Comparison of ENCODE assay signal across 24 mouse cellular contexts in genomic region chr16:92838709-92839108, GRCm38 (mm10). TPM values are rescaled to one million over a fixed set of nuclear protein-coding genes. Genes with fewer than 3 reads are reported as not detected.
DNase-seq lines count a peak whose midpoint lies in the region; ATAC-seq and TF ChIP-seq lines count a peak whose summit lies in the region.
"Had no signal": no experiment of that assay in that cellular context is flagged by ENCODE, and none has a peak within 500 bp of the region (broad histone marks: within the 10 kb centered on the region; RNA-seq: fewer than 3 reads in every experiment).

No protein-coding gene starts in this region.

- in situ Hi-C loops in CH12.LX (cut with MboI; ENCODE audit: low pct_ligation_motif_present, low pct_unique_long_range_greater_than_20kb, low sequenced_read_pairs) (loop anchor here (25.0 kb wide), 1 partner anchor 299 kb away; no protein-coding TSS in a partner anchor), ES-E14 (cut with MboI; ENCODE audit: low sequenced_read_pairs in 2 of 2, unreplicated experiment in 2 of 2) (no loop called here)

- H3K27ac ChIP-seq in midbrain, embryonic 11.5 days (ENCODE audit: low read depth, low read length) = no peak overlapping the region
- H3K27ac ChIP-seq in midbrain, embryonic 15.5 days = no peak overlapping the region
- no peak overlapping the region for H3K27ac ChIP-seq in CH12.LX (ENCODE audit: insufficient read depth, low read depth)
- H3K27ac ChIP-seq in ES-E14 (ENCODE audit: insufficient read depth, low read depth, low read length, poor library complexity, severe bottlenecking) = no peak overlapping the region
- no peak overlapping the region for H3K27ac ChIP-seq in MEL (ENCODE audit: control insufficient read depth, low read depth, low read length)

- TF ChIP-seq POLR2A in CH12.LX (IDR thresholded peaks at IDR 0.05; ENCODE audit: low read depth, low read length) = no peak
- TF ChIP-seq POLR2A in MEL (IDR thresholded peaks at IDR 0.05; ENCODE audit: control insufficient read depth in 1 of 2, insufficient read depth in 1 of 2, low read depth in 1 of 2, low read length in 2 of 2, poor library complexity in 1 of 2) = no peak

- H3K4me1 ChIP-seq in midbrain, embryonic 11.5 days (ENCODE audit: control insufficient read depth, insufficient read depth, low read length) = no peaks in the 10 kb centered on the region
- H3K4me1 ChIP-seq in midbrain, embryonic 15.5 days = no peaks in the 10 kb centered on the region
- H3K4me1 ChIP-seq in CH12.LX (ENCODE audit: control insufficient read depth in 1 of 2, insufficient read depth in 2 of 2) (0 out of 4 replicates have a peak, but pooled peaks cover 0 to 3% of the 10 kb centered on the region in 2 experiments), ES-E14 (ENCODE audit: control insufficient read depth in 2 of 2, insufficient read depth in 2 of 2, low read length in 2 of 2, poor library complexity in 1 of 2) (no peaks in the 10 kb centered on the region), MEL (ENCODE audit: control insufficient read depth in 1 of 2, insufficient read depth in 2 of 2, low read length in 2 of 2) (no peaks in the 10 kb centered on the region)

- H3K36me3 ChIP-seq in midbrain, embryonic 11.5 days (ENCODE audit: control insufficient read depth, insufficient read depth, low read length) = no peaks in the 10 kb centered on the region
- no peaks in the 10 kb centered on the region for H3K36me3 ChIP-seq in midbrain, embryonic 15.5 days (replicated peaks)
- H3K36me3 ChIP-seq in CH12.LX (replicated peaks in 1 of 2; ENCODE audit: control insufficient read depth in 1 of 2, insufficient read depth in 1 of 2, low read length in 1 of 2) = no peaks in the 10 kb centered on the region
- no peaks in the 10 kb centered on the region for H3K36me3 ChIP-seq in ES-E14 (ENCODE audit: control insufficient read depth, insufficient read depth, low read length, poor library complexity, severe bottlenecking)
- H3K36me3 ChIP-seq in MEL (ENCODE audit: control insufficient read depth in 1 of 2, insufficient read depth in 2 of 2, low read length in 2 of 2) = no peaks in the 10 kb centered on the region
- H3K36me3 ChIP-seq: G1E had no signal

- ATAC-seq in midbrain, embryonic 11.5 days (ENCODE audit: low FRiP score) = no peak
- no peak for ATAC-seq in midbrain, embryonic 15.5 days (replicated peaks)
- ATAC-seq: activated CD4-positive, CD25-positive, alpha-beta regulatory T cell, adult 4 months; CD4-positive, CD25-positive, alpha-beta regulatory T cell, adult 4 months; Patski had no signal

- H3K9me3 ChIP-seq in midbrain, embryonic 11.5 days (ENCODE audit: control insufficient read depth, low read length) = no peaks in the 10 kb centered on the region
- H3K9me3 ChIP-seq in midbrain, embryonic 15.5 days = no peaks in the 10 kb centered on the region
- H3K9me3 ChIP-seq in CH12.LX (replicated peaks; ENCODE audit: low read length) (no peaks in the 10 kb centered on the region), ES-E14 (ENCODE audit: control insufficient read depth, insufficient read depth, low read depth, low read length) (no peaks in the 10 kb centered on the region), MEL (replicated peaks; ENCODE audit: insufficient read depth, low read length) (no peaks in the 10 kb centered on the region)
- H3K9me3 ChIP-seq: G1E had no signal

- no peaks in the 10 kb centered on the region for H3K79me2 ChIP-seq in CH12.LX (replicated peaks; ENCODE audit: control insufficient read depth, extremely low read depth, insufficient read depth, poor library complexity, severe bottlenecking)
- H3K79me2 ChIP-seq in MEL (ENCODE audit: control insufficient read depth, insufficient read depth, low read length, poor library complexity) = no peaks in the 10 kb centered on the region

- DNase-seq in midbrain, embryonic 11.5 days (ENCODE audit: low spot score, missing footprints) = peak; percentile 12
- DNase-seq in CH12.LX (ENCODE audit: extremely low read depth) (no peak), ES-E14 (ENCODE audit: low read depth, low spot score) (no peak), MEL (ENCODE audit: low read depth, low spot score) (no peak)
- no peak for DNase-seq in natural killer cell, adult 2 months (ENCODE audit: low spot score in 2 of 2)
- no peak for DNase-seq in urinary bladder, postnatal 14 days (ENCODE audit: low spot score)
- DNase-seq in adrenal gland, postnatal 14 days = no peak
- DNase-seq: adrenal gland, adult 2 months; adrenal gland, adult 8-10 months; adrenal gland, postnatal 10 days; adrenal gland, postnatal 25 days; adrenal gland, postnatal 36 days; B cell, adult 2 months; cerebellum, adult 11 months; cerebellum, adult 11-12 months; cerebellum, adult 18-20 months; cerebellum, adult 2 months; cerebellum, adult 8-10 months; cerebellum, adult 9-10 months had no signal

- dilution Hi-C loops in CH12.LX (cut with MboI; ENCODE audit: extremely low pct_ligation_motif_present, extremely low pct_unique_long_range_greater_than_20kb, low sequenced_read_pairs) = no loop called here

- no peak overlapping the region for H3K9ac ChIP-seq in midbrain, embryonic 11.5 days (ENCODE audit: low read length)
- H3K9ac ChIP-seq in midbrain, embryonic 15.5 days = no peak overlapping the region
- H3K9ac ChIP-seq in CH12.LX (ENCODE audit: insufficient read depth, low read depth) (no peak overlapping the region), ES-E14 (ENCODE audit: insufficient read depth, low read depth, low read length, poor library complexity, severe bottlenecking) (no peak overlapping the region), MEL (ENCODE audit: control insufficient read depth, low read depth, low read length, poor library complexity, severe bottlenecking) (no peak overlapping the region)

- H3K4me2 ChIP-seq in midbrain, embryonic 11.5 days = no peak overlapping the region
- no peak overlapping the region for H3K4me2 ChIP-seq in midbrain, embryonic 15.5 days
- no peak overlapping the region for H3K4me2 ChIP-seq in CH12.LX (ENCODE audit: insufficient read depth, low read depth, poor library complexity, severe bottlenecking)

- no peaks in the 10 kb centered on the region for H3K27me3 ChIP-seq in midbrain, embryonic 11.5 days (ENCODE audit: control insufficient read depth, insufficient read depth, low read length)
- H3K27me3 ChIP-seq in midbrain, embryonic 15.5 days (replicated peaks) = no peaks in the 10 kb centered on the region
- no peaks in the 10 kb centered on the region for H3K27me3 ChIP-seq in CH12.LX (replicated peaks)
- no peaks in the 10 kb centered on the region for H3K27me3 ChIP-seq in MEL (ENCODE audit: control insufficient read depth in 1 of 2, insufficient read depth in 2 of 2, low read length in 2 of 2)
- H3K27me3 ChIP-seq: Patski had no signal

- no peak for TF ChIP-seq RAD21 in CH12.LX (IDR thresholded peaks at IDR 0.05; ENCODE audit: low read depth, low read length)
- no peak for TF ChIP-seq RAD21 in MEL (IDR thresholded peaks at IDR 0.05; ENCODE audit: low read depth, low read length)

- no peak overlapping the region for H3K4me3 ChIP-seq in midbrain, embryonic 11.5 days (ENCODE audit: low read depth, low read length)
- H3K4me3 ChIP-seq in midbrain, embryonic 15.5 days = no peak overlapping the region
- no peak overlapping the region for H3K4me3 ChIP-seq in CH12.LX (replicated peaks in 1 of 3; ENCODE audit: low read depth in 2 of 3, low read length in 2 of 3, poor library complexity in 1 of 3)
- no peak overlapping the region for H3K4me3 ChIP-seq in ES-E14 (ENCODE audit: insufficient read depth in 1 of 2, low read depth in 1 of 2, low read length in 2 of 2, poor library complexity in 1 of 2, severe bottlenecking in 1 of 2)
- no peak overlapping the region for H3K4me3 ChIP-seq in MEL (ENCODE audit: control insufficient read depth in 1 of 2, insufficient read depth in 1 of 2, low read depth in 2 of 2, low read length in 2 of 2)

- TF ChIP-seq CTCF in CH12.LX (conservative IDR thresholded peaks at IDR 0.05 in 1 of 2, IDR thresholded peaks at IDR 0.05 in 1 of 2; ENCODE audit: low read depth in 2 of 2, low read length in 2 of 2) (no peak), MEL (IDR thresholded peaks at IDR 0.05 in 2 of 3, conservative IDR thresholded peaks at IDR 0.05 in 1 of 3; ENCODE audit: control insufficient read depth in 1 of 3, insufficient read depth in 1 of 3, low read depth in 2 of 3, low read length in 3 of 3, poor library complexity in 1 of 3, severe bottlenecking in 1 of 3) (no peak)

- TF ChIP-seq EP300 in CH12.LX (IDR thresholded peaks at IDR 0.05; ENCODE audit: low read length) (no peak), MEL (IDR thresholded peaks at IDR 0.05; ENCODE audit: low read depth in 1 of 2, low read length in 2 of 2) (no peak)

TF ChIP-seq in CH12.LX, 34 proteins besides CTCF, POLR2A, EP300 and RAD21:
- TF ChIP-seq POLR2AphosphoS2 (IDR thresholded peaks at IDR 0.05; ENCODE audit: low read depth, low read length) (no peak), MAFK (IDR thresholded peaks at IDR 0.05; ENCODE audit: insufficient replicate concordance, low read length) (peak; percentile 86), ZNF384 (IDR thresholded peaks at IDR 0.05; ENCODE audit: low read depth, low read length) (no peak)

TF ChIP-seq in ES-E14, 5 proteins besides CTCF, POLR2A, EP300 and RAD21:
- peak; percentile 32; the same call in 1 of the 2 replicates for TF ChIP-seq MAFK (IDR thresholded peaks at IDR 0.05; ENCODE audit: insufficient read depth, low read depth, low read length)
- TF ChIP-seq CHD2 (IDR thresholded peaks at IDR 0.05; ENCODE audit: low read depth, low read length) = no peak
- TF ChIP-seq ZC3H11A (IDR thresholded peaks at IDR 0.05; ENCODE audit: borderline replicate concordance, low read depth, low read length) = no peak

TF ChIP-seq in MEL, 35 proteins besides CTCF, POLR2A, EP300 and RAD21:
- TF ChIP-seq MAFK (IDR thresholded peaks at IDR 0.05; ENCODE audit: borderline replicate concordance, low read depth, low read length) (peak; percentile 54; the same call in 1 of the 2 replicates), ZKSCAN1 (IDR thresholded peaks at IDR 0.05; ENCODE audit: low read depth, low read length) (no peak)

RNA-seq across cellular contexts. Expression of gene Runx1, which starts 12.8 kb away (rescaled TPM):
- polyA plus RNA-seq in midbrain, embryonic 11.5 days (2014; fragmentation: Nextera tagmentation; extraction: Ambion mirVana) = 0.93 and 0.97 TPM in 2 replicates
- polyA plus RNA-seq in midbrain, embryonic 15.5 days (2015; fragmentation: Nextera tagmentation; extraction: Ambion mirVana) = 0.43 and 0.67 TPM in 2 replicates
- 4.7 and 5.9 TPM in 2 replicates for total RNA-seq in CH12.LX (2012; rRNA removed)
- total RNA-seq in CH12.LX (2014; rRNA removed) = 3.1 and 3.2 TPM in 2 replicates
- polyA plus RNA-seq in CH12.LX (2012; ENCODE audit: insufficient read length, low read depth) = 9.1 and 10.9 TPM in 2 replicates
- total RNA-seq in ES-E14 (2012; rRNA removed) = 3.3 and 7.4 TPM in 2 replicates
- 14.3 and 17.1 TPM in 2 replicates for total RNA-seq in MEL (2012; rRNA removed)
- 10 to 100 TPM in 1 of 2 experiments, not detected in 1; 23.5 TPM for polyA plus RNA-seq in MEL (2012; ENCODE audit: insufficient read depth in 1 of 2, insufficient read length in 2 of 2, low read depth in 1 of 2, low replicate concordance in 2 of 2, missing spikeins in 1 of 2)
- 4.7 and 9.5 TPM in 2 replicates for total RNA-seq in adrenal gland, postnatal 14 days (2021)
